Mouse (Mus musculus) retina, embryonic 14.5 days (tissue): Measurements from ENCODE around the gene Taar7d.
"Not testable (repeated sequence)": the region's sequence is repeated elsewhere in the genome, so short reads cannot be mapped to it uniquely, and the experiment has no call there.

Experiments used
- DNase-seq: peaks from one replicate; pipeline ENCODE4 v3.0.0-alpha.2; 2015; ENCODE audit warnings: low spot score

The Taar7d gene

DNA sequence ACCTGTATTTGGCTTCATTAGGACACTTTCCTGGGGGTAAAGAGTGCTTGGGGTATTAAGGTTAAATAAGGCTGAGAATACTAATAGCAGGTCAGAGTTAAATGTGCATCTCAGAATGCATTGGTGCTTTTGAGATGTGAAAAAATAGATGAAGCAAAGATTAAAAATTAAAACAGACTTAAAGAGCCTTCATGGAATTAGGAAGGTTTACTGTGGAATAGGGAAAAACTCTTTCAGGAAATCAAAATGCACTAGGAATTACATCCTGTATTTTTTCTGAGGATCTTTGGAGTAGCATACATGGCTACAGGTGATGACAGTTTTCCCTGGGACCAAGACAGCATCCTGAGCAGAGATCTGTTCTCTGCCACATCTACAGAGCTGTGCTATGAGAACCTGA, at the start of gene Taar7d:
Gene Taar7d (plus strand): TSS at position 301 of the 400 bp plus-strand sequence.
- no peak for DNase-seq

GRCm38 (mm10) chr10:23977958-23978357, 49.1 kb upstream of the Taar7d start:
- DNase-seq = no peak

DNA sequence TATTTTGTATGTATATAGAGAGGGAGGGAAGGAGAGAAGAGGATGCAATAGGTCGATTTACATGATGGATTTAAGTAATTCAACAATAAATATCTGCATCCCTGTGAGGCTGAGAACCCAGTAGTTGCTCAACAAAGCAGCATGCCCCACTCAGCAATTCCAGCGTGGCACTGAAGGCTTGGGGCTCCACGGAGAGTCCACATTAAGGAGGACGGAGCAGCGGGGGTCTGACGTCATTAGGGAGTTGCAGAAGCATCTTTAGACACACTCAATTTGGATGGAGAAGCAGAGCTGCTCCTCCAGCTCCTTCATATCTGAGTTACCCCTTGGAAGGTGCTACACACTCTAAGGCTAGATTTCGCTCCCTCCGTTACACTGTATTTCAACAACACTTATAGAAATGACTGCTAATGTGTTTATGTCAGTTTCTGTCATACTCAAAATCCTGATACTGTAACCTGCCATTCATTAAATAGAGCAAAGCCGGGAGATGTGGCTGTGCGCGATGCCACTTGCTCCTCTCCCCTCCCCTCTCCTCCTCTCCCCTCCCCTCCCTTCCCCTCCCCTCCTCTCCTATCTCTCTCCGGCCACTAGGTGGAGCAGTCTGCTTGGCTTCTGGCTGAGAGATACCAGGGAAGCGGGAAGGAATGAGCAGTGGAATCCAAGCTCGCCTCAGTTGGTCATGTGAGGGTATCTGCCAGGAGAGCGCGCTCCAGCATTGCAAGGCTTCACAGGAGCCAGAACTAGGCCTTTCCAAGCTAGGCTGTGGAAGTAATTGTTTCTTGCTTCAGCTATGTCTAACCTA, 47.9 kb upstream of the Taar7d start:
- peak; percentile 86 for DNase-seq

DNA sequence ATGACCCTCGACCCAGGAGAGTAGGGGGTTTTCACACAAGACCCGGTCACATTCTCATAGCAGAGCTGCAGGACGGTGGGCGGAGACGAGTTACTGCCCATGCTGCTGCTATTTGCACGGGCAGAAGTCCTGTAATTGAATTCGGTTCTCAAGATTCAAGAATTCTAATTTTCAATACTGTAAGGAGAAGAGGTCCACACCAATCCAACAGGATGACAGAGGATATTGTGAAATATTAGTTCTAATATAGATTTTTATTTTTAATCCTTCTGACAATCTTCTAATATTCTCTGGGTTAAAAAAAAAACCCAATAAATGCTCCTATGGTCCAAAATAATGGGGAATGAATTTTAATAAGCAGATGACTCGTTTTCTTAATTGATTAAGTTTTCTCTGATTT, 41.5 kb upstream of the Taar7d start, which contains the start of gene Taar6:
Gene Taar6 (minus strand): TSS at position 101 of the 400 bp plus-strand sequence.
- DNase-seq = no peak

- no peak for DNase-seq
Observed at GRCm38 (mm10) chr10:23986419-23986818, 40.6 kb upstream of the Taar7d start.

DNA sequence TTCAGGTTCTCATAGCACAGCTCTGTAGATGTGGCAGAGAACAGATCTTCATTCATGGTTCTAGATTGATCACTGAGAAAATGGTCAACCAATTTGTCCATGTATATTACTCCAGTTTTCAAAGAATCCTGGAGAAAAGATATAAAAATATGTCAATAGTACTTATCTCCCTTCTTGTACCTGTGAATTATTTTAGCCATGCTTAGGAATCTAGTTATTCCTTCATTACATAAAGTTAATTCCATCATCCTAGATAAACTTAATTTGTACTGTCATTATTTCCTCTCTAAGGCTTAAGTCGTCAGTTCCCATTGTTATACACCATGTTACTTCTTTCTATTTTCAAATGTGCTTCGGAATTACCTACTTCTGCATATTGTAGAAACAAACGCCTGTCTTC, 33.6 kb upstream of the Taar7d start, which contains the start of gene Taar7a:
Gene Taar7a (minus strand): TSS at position 101 of the 400 bp plus-strand sequence.
- DNase-seq = no peak

DNA sequence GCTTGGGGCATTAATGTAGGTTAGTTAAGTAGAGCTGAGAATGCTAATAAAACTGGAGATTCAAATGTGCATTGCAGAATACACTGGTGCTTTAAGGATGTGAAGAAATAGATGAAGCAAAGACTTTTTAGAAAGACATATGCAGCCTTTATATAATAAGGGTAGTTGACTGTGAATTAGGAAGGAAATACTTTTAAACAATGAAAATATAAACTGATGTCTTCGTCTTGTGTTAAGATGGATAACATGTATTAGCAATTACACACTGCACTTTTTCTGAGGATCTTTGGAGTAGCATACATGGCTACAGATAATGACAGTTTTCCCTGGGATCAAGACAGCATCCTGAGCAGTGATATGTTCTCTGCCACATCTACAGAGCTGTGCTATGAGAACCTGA, 27.4 kb upstream of the Taar7d start, which contains the start of gene Taar7b:
Gene Taar7b (plus strand): TSS at position 301 of the 400 bp plus-strand sequence.
- no peak for DNase-seq

DNA sequence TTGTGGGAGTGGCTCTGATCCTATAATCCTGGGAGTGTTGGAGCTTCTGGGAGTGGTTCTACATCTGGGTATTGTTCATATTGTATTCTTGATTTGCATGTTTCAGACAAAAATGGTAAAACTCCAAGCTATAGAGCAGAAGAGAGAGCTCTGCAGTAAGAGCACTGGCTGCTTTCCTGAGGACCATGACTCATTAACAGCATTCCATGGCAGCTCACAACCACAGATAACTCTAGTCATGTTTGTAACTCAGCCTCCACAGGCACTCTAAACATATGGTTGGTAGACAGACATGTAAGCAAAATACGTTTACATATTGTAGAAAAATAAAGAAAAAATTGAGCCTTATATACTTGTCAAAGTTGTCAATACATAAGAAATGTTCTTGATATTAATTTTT, 20.6 kb upstream of the Taar7d start:
- DNase-seq = no peak

DNA sequence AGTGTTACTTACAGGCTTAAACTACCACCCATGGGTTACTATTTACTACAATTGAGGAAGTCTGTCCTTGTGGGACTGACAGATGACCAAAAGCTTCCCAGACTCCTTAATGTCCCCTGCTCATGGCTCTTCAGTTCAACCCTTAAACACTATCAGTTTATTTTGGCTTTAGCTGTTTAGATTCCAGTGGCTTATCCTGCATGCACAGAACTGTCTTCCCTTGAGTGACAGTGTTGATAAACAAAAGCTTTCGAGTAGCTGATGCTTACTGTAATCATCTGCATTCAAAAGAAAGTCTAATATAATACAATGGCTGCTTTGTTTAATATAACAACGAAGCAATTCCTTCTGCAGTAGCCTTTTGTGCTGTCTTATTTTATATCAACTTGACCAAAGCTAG, 20.0 kb upstream of the Taar7d start:
- DNase-seq = no peak

DNA sequence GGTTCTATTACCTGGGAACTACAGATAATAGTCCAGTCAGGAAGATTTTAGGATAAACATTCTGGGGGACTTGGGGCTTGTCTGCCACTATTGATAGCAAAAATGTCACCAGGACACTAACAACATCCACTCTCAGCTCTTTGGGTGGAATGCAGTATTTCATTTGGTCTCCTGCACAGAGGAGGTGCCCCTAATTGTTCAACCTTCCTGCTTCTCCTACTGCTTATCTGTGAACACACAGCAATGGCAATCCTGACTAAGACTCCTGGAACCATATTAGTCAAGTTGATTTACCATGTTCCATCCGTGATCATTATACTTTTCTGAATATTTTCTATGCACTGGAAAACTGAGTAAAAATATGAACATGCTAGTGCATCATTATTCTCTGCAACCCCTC, 18.9 kb upstream of the Taar7d start:
- no peak for DNase-seq

DNA sequence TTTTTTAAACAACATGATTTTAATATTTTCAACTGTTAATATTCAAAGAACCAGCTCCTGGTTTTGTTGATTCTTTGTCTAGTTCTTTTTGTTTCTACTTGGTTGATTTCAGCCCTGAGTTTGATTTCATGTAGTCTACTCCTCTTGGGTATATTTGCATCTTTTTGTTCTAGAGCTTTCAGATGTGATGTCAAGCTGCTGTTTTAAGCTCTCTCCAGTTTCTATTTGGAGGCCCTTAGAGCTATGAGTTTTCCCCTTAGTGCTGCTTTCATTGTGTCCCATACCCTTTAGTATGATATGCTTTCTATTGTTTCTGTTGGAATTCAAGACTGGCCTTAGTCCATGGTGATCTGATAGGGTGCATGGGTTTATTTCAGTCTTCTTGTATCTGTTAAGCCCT, 4.3 kb downstream of the Taar7d start:
- DNase-seq = no peak

GRCm38 (mm10) chr10:24037314-24037713, 10.3 kb downstream of the Taar7d start, which contains the start of gene Taar7e:
Taar7e (plus strand) TSS chr10:24037614.
- no peak for DNase-seq

GRCm38 (mm10) chr10:24040120-24040869, 13.3 kb downstream of the Taar7d start:
- DNase-seq = no peak

- DNase-seq = no peak
Observed at GRCm38 (mm10) chr10:24049210-24049609, 22.2 kb downstream of the Taar7d start, which contains the start of gene Taar7f. Taar7f (plus strand) TSS chr10:24049510.

GRCm38 (mm10) chr10:24052039-24052438, 25.0 kb downstream of the Taar7d start:
- no peak for DNase-seq

- no peak for DNase-seq
Observed at GRCm38 (mm10) chr10:24058986-24059385, 32.0 kb downstream of the Taar7d start.

GRCm38 (mm10) chr10:24074751-24075150, 47.7 kb downstream of the Taar7d start:
- not testable (repeated sequence) for DNase-seq

GRCm38 (mm10) chr10:24076200-24076599, 49.2 kb downstream of the Taar7d start, which contains the start of gene Taar8a:
Taar8a (plus strand) TSS chr10:24076500.
- DNase-seq = not testable (repeated sequence)
